Mouse (Mus musculus) liver, postnatal 0 days (tissue): ENCODE results near the gene Rasgef1a. TPM values are rescaled to one million over a fixed set of nuclear protein-coding genes. Genes with fewer than 3 reads are reported as not detected.

ENCODE experiments used
- ATAC-seq: fragments of 200-750 bp; cut with Nextera tagmentation; 2 replicates; pipeline ENCODE4 v1.8.0; 2017; ENCODE audit warnings: mild to moderate bottlenecking, moderate library complexity
- DNase-seq: peaks from one replicate; pipeline ENCODE4 v3.0.0-alpha.2; 2016
- H3K27ac ChIP-seq: fragments of 300-500 bp; sonication (generic); 2 replicates; pipeline ENCODE4 v1.5.1; 2014; ENCODE audit warnings: antibody characterized with exemption, moderate library complexity, mild to moderate bottlenecking, low read depth
- H3K27me3 ChIP-seq: fragments of 300-500 bp; sonication (generic); 2 replicates; pipeline ENCODE4 v1.6.1; 2014; ENCODE audit warnings: low read length, control low read depth, mixed read lengths; ENCODE audit not compliant: insufficient read depth
- H3K36me3 ChIP-seq: fragments of 300-500 bp; sonication (generic); replicated peaks from 2 replicates; pipeline ENCODE4 v1.6.1; 2014; ENCODE audit warnings: mild to moderate bottlenecking, control low read depth, low read length, moderate library complexity, mixed read lengths; ENCODE audit not compliant: insufficient read depth
- H3K4me1 ChIP-seq: fragments of 300-500 bp; sonication (generic); 2 replicates; pipeline ENCODE4 v1.6.1; 2014; ENCODE audit warnings: antibody characterized with exemption, mild to moderate bottlenecking, control low read depth; ENCODE audit not compliant: insufficient read depth
- H3K4me2 ChIP-seq: fragments of 300-500 bp; sonication (generic); 2 replicates; pipeline ENCODE4 v1.6.1; 2014; ENCODE audit warnings: low read depth, mild to moderate bottlenecking, low read length, moderate library complexity, mixed read lengths
- H3K4me3 ChIP-seq: fragments of 300-500 bp; sonication (generic); 2 replicates; pipeline ENCODE4 v1.5.1; 2014; ENCODE audit warnings: low read depth, low read length
- H3K9ac ChIP-seq: fragments of 300-500 bp; sonication (generic); replicated peaks from 2 replicates; pipeline ENCODE4 v1.6.1; 2014; ENCODE audit warnings: mild to moderate bottlenecking, moderate library complexity
- H3K9me3 ChIP-seq: fragments of 300-500 bp; sonication (generic); 2 replicates; pipeline ENCODE4 v1.6.1; 2016; ENCODE audit warnings: mild to moderate bottlenecking, control low read depth, low read length, mixed read lengths
- CTCF ChIP-seq: sonication (generic); IDR thresholded peaks from 2 replicates; pipeline ENCODE4 v1.5.1; 2016; ENCODE audit warnings: antibody characterized with exemption, low read depth
- EP300 ChIP-seq: IDR thresholded peaks from 2 replicates; pipeline ENCODE4 v1.6.1; 2016; ENCODE audit warnings: antibody characterized with exemption, low read depth, mild to moderate bottlenecking
- WGBS: fragments of 180-500 bp; shearing (Covaris S2); extraction: QIAGEN DNeasy Blood & Tissue Kit; methylation state at CpG from one replicate; pipeline ENCODE4 v1.1.7; 2014; ENCODE audit not compliant: insufficient replicate concordance; 5-methylcytosine and 5-hydroxymethylcytosine counted together
- polyA plus RNA-seq: library from polyadenylated mRNA; unstranded; fragments of >200 nt; fragmentation: Nextera tagmentation; extraction: Ambion mirVana; gene quantifications from 2 replicates; pipeline ENCODE4 v1.2.1, GENCODE M21; 2015

Rasgef1a gene
- polyA plus RNA-seq, 1 experiment from 2014 or later: 0.11 TPM

GRCm38 (mm10) chr6:118079292-118079691 is 68.1 kb downstream of the Rasgef1a start:
- Histone ChIP-seq H3K9ac (no peak overlapping the region), H3K27ac (no peak overlapping the region), H3K9me3 (no peaks in the 10 kb centered on the region), H3K36me3 (no peaks in the 10 kb centered on the region), H3K4me3 (no peak overlapping the region), H3K27me3 (no peaks in the 10 kb centered on the region), H3K4me1 (no peaks in the 10 kb centered on the region), H3K4me2 (no peak overlapping the region)
- WGBS: 59% methylated on average over 3 of the region's 3 CpGs
- ATAC-seq (no peak), DNase-seq (no peak)
- no peak for TF ChIP-seq CTCF
- no peak for TF ChIP-seq EP300

DNA sequence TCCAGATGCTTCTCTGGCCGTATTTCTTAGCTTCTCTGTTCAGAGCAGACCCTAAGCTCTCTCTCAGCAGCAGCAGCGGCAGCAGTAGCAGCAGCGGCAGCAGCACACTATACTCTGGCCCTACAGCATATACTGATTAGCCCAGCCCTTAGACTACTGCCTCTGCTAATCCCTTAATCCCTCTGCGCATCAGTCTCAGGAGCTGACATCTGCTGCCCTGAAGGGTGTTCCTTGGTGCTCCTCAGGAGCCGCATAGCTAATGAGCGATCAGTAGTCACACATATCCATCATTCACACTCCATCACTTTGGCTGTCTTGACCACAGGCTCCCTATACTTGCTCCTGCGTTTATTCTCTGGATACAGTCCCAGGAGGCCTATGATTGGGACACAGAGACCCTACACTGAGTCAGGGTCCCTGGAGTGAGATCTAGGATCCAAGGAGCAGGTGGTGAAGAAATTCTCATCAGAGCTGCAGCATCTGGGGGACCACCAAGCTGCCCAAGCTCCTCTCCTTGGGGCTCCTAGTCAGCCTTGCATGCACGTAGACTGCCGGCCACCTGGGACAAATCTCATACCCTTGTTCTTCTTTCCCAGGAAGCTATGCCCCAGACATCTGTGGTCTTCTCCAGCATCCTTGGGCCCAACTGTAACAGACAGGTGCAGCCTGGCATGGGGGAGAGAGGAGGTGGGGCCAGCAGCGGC is 68.7 kb downstream of the Rasgef1a start:
- DNase-seq (no peak), ATAC-seq (no peak)
- TF ChIP-seq CTCF (no peak), EP300 (no peak)
- H3K9ac ChIP-seq: no peak overlapping the region
- no peak overlapping the region for H3K4me2 ChIP-seq
- no peak overlapping the region for H3K4me3 ChIP-seq
- H3K4me1 ChIP-seq: no peaks in the 10 kb centered on the region
- H3K9me3 ChIP-seq: no peaks in the 10 kb centered on the region
- WGBS: 65% methylated on average over 10 of the region's 10 CpGs
- H3K36me3 ChIP-seq: no peaks in the 10 kb centered on the region
- no peak overlapping the region for H3K27ac ChIP-seq
- no peaks in the 10 kb centered on the region for H3K27me3 ChIP-seq

- Histone ChIP-seq H3K36me3 (no peaks in the 10 kb centered on the region), H3K4me2 (no peak overlapping the region), H3K9me3 (no peaks in the 10 kb centered on the region), H3K27ac (no peak overlapping the region), H3K4me3 (no peak overlapping the region), H3K27me3 (no peaks in the 10 kb centered on the region), H3K4me1 (no peaks in the 10 kb centered on the region), H3K9ac (no peak overlapping the region)
- ATAC-seq (no peak), DNase-seq (no peak)
- TF ChIP-seq CTCF (no peak), EP300 (no peak)
- 78% methylated on average over 4 of the region's 4 CpGs for WGBS
Observed at GRCm38 (mm10) chr6:118080711-118081110, 69.5 kb downstream of the Rasgef1a start.

- Histone ChIP-seq H3K4me3 (no peak overlapping the region), H3K36me3 (no peaks in the 10 kb centered on the region), H3K9ac (no peak overlapping the region), H3K27me3 (no peaks in the 10 kb centered on the region), H3K27ac (no peak overlapping the region), H3K4me2 (no peak overlapping the region), H3K4me1 (no peaks in the 10 kb centered on the region), H3K9me3 (no peaks in the 10 kb centered on the region)
- TF ChIP-seq EP300: no peak
- no peak for ATAC-seq
- 77% methylated on average over 3 of the region's 3 CpGs for WGBS
- DNase-seq: no peak
Observed at GRCm38 (mm10) chr6:118082384-118082783, 71.1 kb downstream of the Rasgef1a start.

- H3K36me3 ChIP-seq: no peaks in the 10 kb centered on the region
- H3K9me3 ChIP-seq: no peaks in the 10 kb centered on the region
- no peaks in the 10 kb centered on the region for H3K4me1 ChIP-seq
- DNase-seq (no peak), ATAC-seq (no peak)
- no peaks in the 10 kb centered on the region for H3K27me3 ChIP-seq
- TF ChIP-seq EP300: no peak
- no peak for TF ChIP-seq CTCF
- no peak overlapping the region for H3K4me3 ChIP-seq
- WGBS: 65% methylated on average over 6 of the region's 6 CpGs
- H3K9ac ChIP-seq: no peak overlapping the region
- no peak overlapping the region for H3K4me2 ChIP-seq
- no peak overlapping the region for H3K27ac ChIP-seq
Observed at GRCm38 (mm10) chr6:118083608-118084007, 72.4 kb downstream of the Rasgef1a start.

GRCm38 (mm10) chr6:118084596-118084995 is 73.4 kb downstream of the Rasgef1a start:
- Histone ChIP-seq H3K4me1 (no peaks in the 10 kb centered on the region), H3K4me2 (no peak overlapping the region), H3K4me3 (no peak overlapping the region), H3K9me3 (no peaks in the 10 kb centered on the region), H3K36me3 (no peaks in the 10 kb centered on the region), H3K9ac (no peak overlapping the region), H3K27ac (no peak overlapping the region), H3K27me3 (no peaks in the 10 kb centered on the region)
- DNase-seq (no peak), ATAC-seq (no peak)
- TF ChIP-seq CTCF: no peak
- no peak for TF ChIP-seq EP300
- 72% methylated on average over 8 of the region's 8 CpGs for WGBS
